Mouse (Mus musculus): ENCODE measurements around the gene Arhgap15.

The Arhgap15 gene

GRCm38 (mm10) chr2:44356887-44357251, 608.2 kb downstream of the Arhgap15 start:
- DNase-seq: no peak

GRCm38 (mm10) chr2:44380225-44380624, 631.6 kb downstream of the Arhgap15 start:
- DNase-seq: no peak

- DNase-seq: no peak
Measured at GRCm38 (mm10) chr2:44384541-44384940, 635.9 kb downstream of the Arhgap15 start.

- DNase-seq: no peak
Measured at GRCm38 (mm10) chr2:44389556-44389955, 640.9 kb downstream of the Arhgap15 start.

GRCm38 (mm10) chr2:44393789-44394188, 645.2 kb downstream of the Arhgap15 start:
- DNase-seq: no peak

GRCm38 (mm10) chr2:44394956-44395501, 646.4 kb downstream of the Arhgap15 start:
- DNase-seq: no peak

GRCm38 (mm10) chr2:44395577-44395976, 647.0 kb downstream of the Arhgap15 start:
- DNase-seq: no peak

- DNase-seq: no peak
Measured at GRCm38 (mm10) chr2:44397209-44397608, 648.6 kb downstream of the Arhgap15 start.

- peak in 1 of 2 experiments; percentile 43 for DNase-seq
Measured at GRCm38 (mm10) chr2:44397735-44398337, 649.2 kb downstream of the Arhgap15 start.

GRCm38 (mm10) chr2:44399191-44399926, 650.7 kb downstream of the Arhgap15 start:
- no peak for DNase-seq

GRCm38 (mm10) chr2:44401704-44402422, 653.2 kb downstream of the Arhgap15 start:
- no peak for DNase-seq

- no peak for DNase-seq
Measured at GRCm38 (mm10) chr2:44411660-44412059, 663.0 kb downstream of the Arhgap15 start.

GRCm38 (mm10) chr2:44416331-44416730, 667.7 kb downstream of the Arhgap15 start:
- peak in 1 of 2 experiments; percentile 65 for DNase-seq

- no peak for DNase-seq
Measured at GRCm38 (mm10) chr2:44419547-44420225, 671.1 kb downstream of the Arhgap15 start.

GRCm38 (mm10) chr2:44430521-44430920, 681.9 kb downstream of the Arhgap15 start:
- no peak for DNase-seq

GRCm38 (mm10) chr2:44436652-44437051, 688.0 kb downstream of the Arhgap15 start:
- no peak for DNase-seq

- DNase-seq: no peak
Measured at GRCm38 (mm10) chr2:44437496-44438057, 689.0 kb downstream of the Arhgap15 start.

- no peak for DNase-seq
Measured at GRCm38 (mm10) chr2:44438070-44438469, 689.4 kb downstream of the Arhgap15 start.

- no peak for DNase-seq
Measured at GRCm38 (mm10) chr2:44444938-44445337, 696.3 kb downstream of the Arhgap15 start.

All from kidney, adult 8-10 months (tissue).